Mouse (Mus musculus) layer of hippocampus, adult 8-10 months (tissue): ENCODE data around the gene Serbp1. TPM values are rescaled to one million over a fixed set of nuclear protein-coding genes. Genes with fewer than 3 reads are reported as not detected.

Source experiments
- DNase-seq, 2 experiments: peaks; one replicate each; pipeline ENCODE4 v3.0.0; 2022; ENCODE audit warnings: low spot score in 2 of 2
- total RNA-seq, 4 experiments: library from RNA; stranded (reverse); gene quantifications; 2 replicates each; pipeline ENCODE4 v1.2.4; 2022

Serbp1 gene
- total RNA-seq, 4 experiments from 2014 or later = 145 to 214 (median 181) TPM

DNA sequence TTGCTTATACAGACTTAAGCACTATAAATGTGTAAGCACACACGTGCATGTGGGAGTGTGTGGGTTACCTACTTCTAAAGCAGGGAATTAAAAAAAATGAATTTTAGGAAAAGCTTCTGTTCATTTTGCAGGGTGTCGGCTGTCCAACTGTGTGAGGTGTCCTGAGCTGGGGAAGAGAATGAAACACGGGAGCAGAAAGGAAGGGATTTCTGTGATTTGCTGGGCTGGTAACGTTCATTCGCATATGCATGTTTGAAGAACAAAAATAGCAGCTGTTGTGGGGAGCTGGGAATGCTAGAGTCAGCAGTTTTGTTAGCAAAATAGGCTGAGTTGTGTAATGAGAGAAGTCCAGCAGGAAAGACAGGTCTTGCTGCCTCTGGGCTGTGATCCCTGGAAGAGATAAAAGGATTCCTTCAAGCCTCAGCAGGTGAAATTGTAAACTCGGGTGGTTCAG, 62.8 kb downstream of the Serbp1 start:
- no peak for DNase-seq

DNA sequence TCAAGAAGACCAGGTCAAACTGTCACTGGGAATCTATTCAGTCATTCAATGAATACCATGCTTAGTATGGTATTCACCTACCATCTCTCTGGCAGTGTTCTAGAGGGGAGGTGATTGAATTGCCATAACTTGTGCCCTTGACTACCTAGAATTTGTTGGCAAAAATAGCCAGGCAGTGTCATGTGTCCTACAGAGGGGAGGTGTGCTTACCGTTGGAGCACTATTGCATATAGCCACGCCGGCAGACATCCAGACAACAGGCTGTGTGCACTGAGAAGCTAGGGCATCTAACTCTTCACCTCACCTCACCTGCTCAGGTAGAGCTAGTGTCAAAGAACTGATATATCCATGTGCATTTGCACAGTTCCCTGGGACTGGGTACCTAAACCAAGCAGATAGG, 63.3 kb downstream of the Serbp1 start:
- DNase-seq = no peak

DNA sequence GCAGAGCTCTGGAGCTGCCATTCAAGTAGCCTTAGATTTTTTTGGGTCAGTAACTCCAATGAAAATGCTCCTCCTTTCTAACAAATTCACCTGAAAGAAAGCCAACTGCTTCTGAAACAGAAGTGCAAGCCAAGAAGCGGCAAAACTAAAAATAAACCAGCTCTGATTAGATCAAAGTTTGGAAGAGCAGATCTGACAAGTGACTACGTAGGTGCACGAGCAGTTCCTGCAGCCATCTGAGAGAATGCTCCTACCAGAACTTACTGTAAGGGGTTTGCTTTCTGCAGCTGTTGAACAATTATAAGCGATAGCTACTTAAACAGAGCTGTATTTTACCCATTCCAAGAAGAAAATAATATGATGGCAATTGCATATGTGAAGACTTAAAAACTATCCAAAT, 64.5 kb downstream of the Serbp1 start:
- no peak for DNase-seq

DNA sequence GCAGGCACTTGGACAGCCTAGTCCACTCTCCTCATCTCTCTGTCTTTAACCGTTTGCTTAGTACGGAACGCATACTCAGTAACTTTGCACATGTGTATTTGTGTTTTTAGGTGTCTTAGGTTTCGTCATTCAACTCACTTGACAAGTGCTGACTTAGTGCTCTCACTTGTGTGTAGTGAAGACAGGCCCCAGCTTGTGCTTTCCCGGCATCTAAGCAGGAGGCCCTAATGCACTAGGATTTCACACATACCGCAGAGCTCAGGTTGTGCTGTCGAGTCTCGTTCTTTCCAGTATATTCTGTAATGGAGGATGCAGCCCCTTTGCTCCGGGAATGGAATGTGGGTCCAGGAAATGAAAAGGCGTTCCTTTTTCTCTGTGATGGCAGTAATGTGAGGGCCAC, 65.2 kb downstream of the Serbp1 start:
- no peak for DNase-seq

DNA sequence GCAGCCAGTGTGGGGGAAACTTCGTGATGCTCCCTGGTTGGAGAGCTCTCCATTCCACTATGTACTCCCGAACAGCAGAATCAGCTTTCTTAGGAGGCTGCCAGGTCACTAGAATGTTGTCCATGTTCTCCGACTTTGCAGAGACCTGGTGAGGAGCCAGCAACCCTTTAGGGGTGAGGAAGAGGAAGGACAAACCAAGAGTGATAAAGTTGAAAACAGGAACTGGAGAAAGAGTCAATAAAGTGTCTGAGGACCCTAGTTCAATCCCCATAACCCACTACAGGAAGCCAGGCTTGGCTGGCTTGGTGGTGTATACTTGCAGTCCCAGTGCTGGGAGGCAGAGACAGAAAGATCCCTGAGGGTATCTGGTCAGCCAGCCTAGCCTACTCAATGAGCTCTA, 71.0 kb downstream of the Serbp1 start:
- DNase-seq = no peak

DNA sequence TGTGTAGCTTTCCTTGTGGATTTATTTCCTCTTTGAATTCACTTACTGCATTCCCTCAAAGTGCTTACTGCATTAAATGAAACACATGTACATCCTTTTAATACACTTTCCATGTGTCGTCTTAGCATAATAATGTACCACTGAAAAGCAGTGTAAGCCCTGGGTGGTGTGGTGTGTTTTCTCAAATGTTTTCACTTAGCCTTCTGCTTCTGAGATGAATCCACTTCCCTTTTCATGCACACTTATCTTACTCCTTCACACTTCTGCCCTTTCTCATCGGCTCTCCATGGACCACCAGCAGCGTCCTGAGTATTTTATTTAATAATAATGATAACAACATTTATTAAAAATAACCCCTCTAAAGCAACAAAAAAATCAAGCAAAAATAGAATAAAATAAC, 71.8 kb downstream of the Serbp1 start:
- DNase-seq = no peak

DNA sequence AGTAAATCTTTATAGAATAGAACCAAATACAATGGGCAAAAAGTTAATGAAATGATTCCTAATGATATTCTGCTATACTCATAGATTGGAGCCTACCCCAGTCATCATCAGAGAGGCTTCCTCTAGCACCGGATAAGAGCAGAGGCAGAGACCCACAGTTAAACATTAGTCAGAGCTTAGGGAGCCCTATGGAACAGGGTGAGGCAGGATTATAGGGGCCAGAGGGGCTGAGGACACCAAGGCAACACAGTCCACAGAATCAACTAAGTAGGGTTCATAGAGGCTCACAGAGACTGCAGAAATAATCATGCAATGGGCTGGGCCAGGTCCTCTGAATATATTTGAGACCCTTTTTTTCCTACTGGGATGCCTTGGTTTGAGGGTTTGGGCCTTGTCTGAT, 76.7 kb downstream of the Serbp1 start:
- DNase-seq = no peak

DNA sequence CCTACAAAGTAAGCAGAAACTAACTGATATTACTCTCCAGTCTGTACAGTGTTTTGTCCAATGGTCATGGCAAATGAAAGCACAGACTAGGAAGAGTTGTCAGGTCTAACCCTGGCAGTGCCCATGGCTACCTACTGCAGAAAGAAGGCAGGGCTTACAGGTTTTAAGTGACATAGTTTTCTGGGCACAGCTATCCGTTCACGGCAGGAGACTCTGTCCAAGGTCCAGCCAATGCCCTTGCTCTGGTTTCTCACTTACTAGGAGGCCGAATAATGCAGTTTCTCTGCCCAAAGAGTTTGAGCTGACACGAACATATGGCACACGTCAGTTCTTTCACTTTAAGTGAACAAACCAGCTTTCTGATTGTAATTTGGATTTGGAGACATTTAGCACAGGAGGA, 79.1 kb downstream of the Serbp1 start:
- DNase-seq = no peak

DNA sequence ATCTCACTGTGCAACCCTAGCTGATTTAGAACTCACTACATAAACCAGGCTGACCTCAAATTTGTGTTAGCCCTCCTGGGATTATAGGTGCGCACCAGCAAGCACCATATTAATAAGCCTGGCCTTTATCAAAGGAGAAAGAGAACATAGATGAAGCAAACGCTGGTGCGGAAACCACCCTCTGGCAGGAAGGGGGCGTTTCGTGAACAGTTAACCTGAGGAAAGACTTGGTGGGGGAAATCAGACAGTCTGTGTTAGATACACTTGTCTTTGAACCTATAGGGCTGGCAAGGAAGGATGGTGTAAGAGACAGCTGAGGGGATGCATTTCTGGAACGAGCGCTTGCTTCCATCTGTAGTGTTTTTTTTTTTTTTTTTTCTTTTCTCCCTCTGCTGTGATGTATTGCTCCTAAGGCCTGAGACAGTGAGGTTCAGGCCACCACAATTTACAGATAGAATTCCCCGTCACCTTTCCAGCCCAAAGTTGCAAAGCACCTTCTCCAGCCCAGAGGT, 79.9 kb downstream of the Serbp1 start:
- DNase-seq = no peak

DNA sequence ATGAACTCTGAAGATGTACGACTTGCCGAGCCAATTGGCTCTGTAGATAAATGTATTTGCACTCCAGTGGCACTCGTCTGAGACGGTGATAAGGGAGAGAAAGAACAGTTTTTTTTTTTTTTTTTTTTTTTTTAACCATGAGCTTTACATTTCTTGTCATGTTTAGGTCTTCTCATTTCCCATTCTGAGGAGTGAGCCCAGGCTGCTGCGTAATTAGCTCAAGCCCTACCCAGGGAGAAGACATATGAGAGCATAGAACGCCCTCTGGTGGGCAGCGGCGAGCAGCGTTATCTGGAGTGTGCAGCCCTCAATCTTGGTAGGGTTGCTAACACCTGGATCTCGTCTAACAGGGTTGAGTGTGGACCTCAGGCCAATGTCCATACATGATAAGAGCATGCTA, 80.5 kb downstream of the Serbp1 start:
- DNase-seq = peak in 1 of 2 experiments; percentile 64

DNA sequence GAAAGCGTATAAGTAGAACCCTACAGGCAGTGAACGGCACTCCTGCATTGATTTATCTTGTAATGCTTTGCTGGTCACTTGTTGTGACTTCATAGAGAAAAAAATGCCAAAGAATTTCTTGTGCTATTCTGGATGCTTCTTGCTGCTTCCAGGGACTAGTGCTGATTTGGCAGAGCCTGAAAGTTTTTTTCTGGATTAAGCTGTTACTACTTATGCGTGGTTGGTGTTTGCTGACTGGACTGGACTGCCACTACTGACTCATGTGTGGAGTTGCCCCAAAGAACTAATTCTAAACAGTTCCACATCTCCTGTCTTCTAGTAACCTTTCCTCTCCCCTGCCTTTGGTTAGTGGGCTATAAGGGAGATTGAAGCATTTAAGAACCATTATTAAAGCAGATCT, 85.8 kb downstream of the Serbp1 start:
- no peak for DNase-seq

DNA sequence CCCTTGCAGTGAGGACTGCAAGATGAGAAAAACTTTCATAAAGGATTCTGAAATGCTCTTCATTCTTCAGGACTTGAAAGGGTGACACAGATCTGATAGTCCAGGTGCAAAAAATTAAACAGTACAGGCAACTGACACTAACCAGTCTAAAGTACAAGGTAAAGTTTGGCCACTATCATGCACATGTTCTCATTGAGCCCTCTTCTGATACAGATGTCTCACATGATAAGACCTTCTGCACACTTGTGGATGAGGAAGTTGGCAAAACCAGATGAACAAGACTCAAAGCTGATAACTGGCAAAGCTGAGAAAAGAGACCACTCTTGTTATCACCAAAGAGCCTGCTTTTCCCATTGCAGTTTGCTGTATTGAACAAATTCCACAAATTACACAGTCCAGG, 100.0 kb downstream of the Serbp1 start:
- no peak for DNase-seq

DNA sequence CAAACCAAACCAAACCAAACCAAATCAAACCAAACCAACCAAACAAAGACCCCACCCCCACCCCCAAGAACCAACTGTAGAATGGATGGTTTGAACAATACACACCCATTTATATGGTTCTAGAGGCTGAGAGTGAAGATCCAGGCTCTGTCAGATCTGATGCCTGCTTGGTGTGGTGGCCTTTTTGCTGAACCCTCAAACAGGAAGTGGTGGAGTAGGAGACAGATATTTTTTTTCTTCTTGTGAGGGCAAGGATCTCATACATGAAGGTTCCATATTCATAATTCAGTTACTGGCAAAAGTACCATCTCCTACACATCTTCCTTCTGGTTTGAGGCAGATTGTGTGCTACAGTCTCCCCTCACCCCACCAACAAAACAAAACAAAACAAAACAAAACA, 101.5 kb downstream of the Serbp1 start:
- no peak for DNase-seq

Other genes starting within 250 kb of the Serbp1 start
- 1 to 10 TPM; 6.0 to 8.9 (median 8.0) TPM for gene Gadd45a, start 200.7 kb upstream of the Serbp1 start, total RNA-seq
- gene Il12rb2, start 138.0 kb downstream of the Serbp1 start, total RNA-seq = under 1 TPM in 2 of 4 experiments, not detected in 2; 0.20 to 0.39 TPM